Mouse (Mus musculus) stomach, embryonic 14.5 days (tissue): Measurements from ENCODE around the gene Shtn1. TPM values are rescaled to one million over a fixed set of nuclear protein-coding genes. Genes with fewer than 3 reads are reported as not detected.
A peak's percentile ranks its signal among the peaks of the same experiment; 100 is the strongest.

Experiments used
- ATAC-seq: fragments of 200-750 bp; cut with Nextera tagmentation; 2 replicates; pipeline ENCODE4 v1.8.0; 2017; ENCODE audit warnings: low read depth, moderate TSS enrichment; ENCODE audit not compliant: insufficient number of reproducible peaks, insufficient read depth, low FRiP score
- H3K27ac ChIP-seq: fragments of 300-500 bp; sonication (generic); 2 replicates; pipeline ENCODE4 v1.5.1; 2014; ENCODE audit warnings: mild to moderate bottlenecking, low read length, moderate library complexity, mixed read lengths
- H3K27me3 ChIP-seq: fragments of 300-500 bp; sonication (generic); 2 replicates; pipeline ENCODE4 v1.6.1; 2014; ENCODE audit warnings: low read length, control low read depth, mixed read lengths; ENCODE audit not compliant: control insufficient read depth, insufficient read depth
- H3K36me3 ChIP-seq: fragments of 300-500 bp; sonication (generic); 2 replicates; pipeline ENCODE4 v1.6.1; 2014; ENCODE audit warnings: mild to moderate bottlenecking, control low read depth, low read length, moderate library complexity, mixed read lengths; ENCODE audit not compliant: control insufficient read depth, insufficient read depth
- H3K4me1 ChIP-seq: fragments of 300-500 bp; sonication (generic); 2 replicates; pipeline ENCODE4 v1.6.1; 2014; ENCODE audit warnings: low read length, control low read depth, mixed read lengths; ENCODE audit not compliant: control insufficient read depth, insufficient read depth
- H3K4me2 ChIP-seq: fragments of 300-500 bp; sonication (generic); replicated peaks from 2 replicates; pipeline ENCODE4 v1.6.1; 2014; ENCODE audit warnings: low read depth, low read length, control low read depth
- H3K4me3 ChIP-seq: fragments of 300-500 bp; sonication (generic); 2 replicates; pipeline ENCODE4 v1.5.1; 2014; ENCODE audit warnings: low read depth, low read length, control low read depth
- H3K9ac ChIP-seq: fragments of 300-500 bp; sonication (generic); replicated peaks from 2 replicates; pipeline ENCODE4 v1.6.1; 2014; ENCODE audit warnings: low read depth, mild to moderate bottlenecking, control low read depth, low read length, moderate library complexity, mixed read lengths
- H3K9me3 ChIP-seq: fragments of 300-500 bp; sonication (generic); 2 replicates; pipeline ENCODE4 v1.6.1; 2016; ENCODE audit warnings: low read depth, low read length, control low read depth; ENCODE audit not compliant: control insufficient read depth
- WGBS: fragments of 180-500 bp; shearing (Covaris S2); extraction: QIAGEN DNeasy Blood & Tissue Kit; methylation state at CpG from one replicate; pipeline ENCODE4 v1.1.7; 2014; 5-methylcytosine and 5-hydroxymethylcytosine counted together
- polyA plus RNA-seq: library from polyadenylated mRNA; unstranded; fragments of >200 nt; fragmentation: Nextera tagmentation; extraction: Ambion mirVana; gene quantifications from 2 replicates; pipeline ENCODE4 v1.2.1, GENCODE M21; 2014

Shtn1 gene
- polyA plus RNA-seq, 1 experiment from 2014 or later = 9.9 TPM

- H3K27me3 ChIP-seq = no peaks in the 10 kb centered on the region; the same call in 1 of the 2 replicates
- ATAC-seq = no peak
- no peak overlapping the region for H3K4me3 ChIP-seq
- H3K27ac ChIP-seq = no peak overlapping the region
- no peak overlapping the region for H3K4me2 ChIP-seq
- 87% methylated on average over 3 of the region's 3 CpGs for WGBS
- H3K9me3 ChIP-seq = no peaks in the 10 kb centered on the region
- H3K36me3 ChIP-seq = no peaks in the 10 kb centered on the region
- no peak overlapping the region for H3K9ac ChIP-seq
- no peaks in the 10 kb centered on the region for H3K4me1 ChIP-seq
These were observed 124.4 kb downstream of the Shtn1 start for GRCm38 (mm10) chr19:58951521-58951920.

DNA sequence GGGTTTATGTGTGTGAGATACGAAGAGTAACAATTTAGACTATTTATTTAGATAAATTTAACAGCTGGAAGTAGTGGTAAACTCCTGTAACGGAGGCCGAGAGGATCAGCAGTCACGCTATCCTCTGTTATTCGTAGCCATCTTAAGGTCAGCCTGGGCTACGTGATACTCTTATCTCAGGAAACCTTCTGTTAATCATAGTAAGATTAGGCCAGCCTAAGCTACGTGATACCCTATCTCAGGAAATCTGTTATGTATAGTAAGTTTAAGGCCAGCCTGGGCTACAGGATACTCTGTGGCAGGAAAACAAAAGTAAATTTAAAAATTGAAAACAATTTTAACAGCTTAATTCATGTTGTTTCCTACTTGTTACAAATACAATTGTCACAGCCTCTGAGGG lies 129.9 kb downstream of the Shtn1 start:
- Histone ChIP-seq H3K27me3 (no peaks in the 10 kb centered on the region), H3K4me2 (no peak overlapping the region), H3K4me3 (no peak overlapping the region), H3K36me3 (no peaks in the 10 kb centered on the region), H3K9ac (no peak overlapping the region), H3K4me1 (peaks cover 6% of the 10 kb centered on the region; the same call in 1 of the 2 replicates), H3K27ac (no peak overlapping the region), H3K9me3 (no peaks in the 10 kb centered on the region)
- ATAC-seq = no peak
- WGBS = 84% methylated on average over 7 of the region's 7 CpGs

DNA sequence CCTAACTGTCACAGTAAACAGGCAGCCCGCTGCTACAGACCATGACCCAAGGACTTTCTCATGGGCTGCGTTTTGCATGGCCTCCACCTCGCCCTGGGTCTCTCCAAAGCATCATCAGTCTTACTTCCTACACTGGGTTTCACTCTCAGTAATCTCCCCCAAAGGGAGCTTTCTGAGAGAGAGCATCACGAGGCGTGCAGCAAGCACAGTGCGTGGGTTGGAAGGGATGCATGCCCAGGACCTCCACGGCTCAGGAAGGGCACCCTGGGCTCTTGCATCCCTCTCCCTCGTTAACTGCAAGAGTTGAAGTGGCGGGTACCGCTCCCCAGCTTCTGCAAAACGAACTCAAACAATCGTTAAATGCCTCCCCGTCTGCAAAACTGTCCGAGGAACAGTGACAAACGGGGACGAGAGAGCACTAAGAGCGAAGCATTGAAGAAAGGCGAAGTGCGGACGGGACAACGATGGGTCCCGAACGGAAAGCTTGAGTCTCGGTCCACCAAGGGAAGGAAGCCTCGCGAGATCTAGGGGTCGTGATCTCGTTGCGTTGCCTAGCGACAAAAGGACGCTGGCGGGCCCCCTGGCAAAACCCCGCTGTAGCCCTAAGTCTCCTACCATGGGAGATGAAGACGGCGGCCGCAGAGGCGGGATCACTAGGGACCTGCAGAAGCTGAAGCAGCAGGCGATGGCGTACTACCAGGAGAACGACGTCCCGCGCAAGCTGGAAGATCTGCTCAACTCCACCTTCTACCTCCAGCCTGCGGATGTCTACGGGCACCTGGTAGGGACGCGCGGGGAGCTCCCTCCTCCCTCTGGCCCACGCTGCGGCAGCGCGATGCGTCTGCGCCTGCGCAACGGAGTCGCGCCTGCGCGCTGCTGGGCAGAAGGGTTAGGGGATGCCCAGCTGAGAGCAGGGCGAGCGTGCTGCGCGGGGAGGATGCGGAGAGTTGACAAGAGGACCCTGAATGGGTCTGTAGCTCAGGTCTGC lies 132.8 kb downstream of the Shtn1 start, which contains the start of the genes Eno4 and Hspa12a:
TSS of gene Eno4 (plus strand) at position 585 of the 988 bp plus-strand sequence.
TSS of gene Hspa12a (minus strand) at position 814 of the 988 bp plus-strand sequence.
- Histone ChIP-seq H3K4me3 (peak within 1 kb of the TSS; percentile 63), H3K9ac (peak within 1 kb of the TSS; percentile 70), H3K27ac (peak within 1 kb of the TSS; percentile 70), H3K4me2 (peak within 1 kb of the TSS; percentile 93), H3K9me3 (no peaks in the 10 kb centered on the region), H3K36me3 (no peaks in the 10 kb centered on the region), H3K27me3 (no peaks in the 10 kb centered on the region), H3K4me1 (peaks cover 6% of the 10 kb centered on the region; the same call in 1 of the 2 replicates)
- ATAC-seq = peak; percentile 96
- WGBS = under 1% methylated on average over 65 of the region's 65 CpGs

DNA sequence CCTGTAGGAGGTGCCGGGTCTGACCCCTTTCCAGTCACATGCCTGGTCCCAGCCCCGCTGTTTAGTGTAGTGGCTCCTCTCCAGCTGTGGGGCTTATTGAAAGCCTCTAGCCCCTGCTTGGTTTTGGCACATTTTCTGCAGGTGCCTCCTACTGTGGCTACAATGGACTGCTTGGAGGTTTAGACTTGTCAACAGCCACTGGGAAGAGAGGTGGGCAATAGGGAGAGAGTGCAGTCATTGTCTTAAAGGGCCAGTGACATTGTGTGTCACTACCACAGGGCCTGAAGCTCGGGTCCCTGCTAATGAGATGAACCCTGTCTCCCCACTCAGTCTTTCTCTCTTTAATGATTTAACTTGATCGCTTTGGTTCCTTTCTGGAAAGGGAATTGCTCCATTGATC lies 142.8 kb downstream of the Shtn1 start:
- no peak overlapping the region for H3K4me2 ChIP-seq
- H3K4me3 ChIP-seq = no peak overlapping the region
- H3K27me3 ChIP-seq = 0 out of 2 replicates have a peak, but pooled peaks cover 5% of the 10 kb centered on the region
- no peaks in the 10 kb centered on the region for H3K36me3 ChIP-seq
- no peaks in the 10 kb centered on the region for H3K4me1 ChIP-seq
- H3K27ac ChIP-seq = no peak overlapping the region
- 20% methylated on average over 4 of the region's 4 CpGs for WGBS
- no peaks in the 10 kb centered on the region for H3K9me3 ChIP-seq
- H3K9ac ChIP-seq = no peak overlapping the region
- ATAC-seq = no peak

- Histone ChIP-seq H3K27ac (no peak overlapping the region), H3K36me3 (no peaks in the 10 kb centered on the region), H3K9ac (no peak overlapping the region), H3K9me3 (no peaks in the 10 kb centered on the region), H3K4me3 (no peak overlapping the region), H3K4me1 (no peaks in the 10 kb centered on the region), H3K27me3 (0 out of 2 replicates have a peak, but pooled peaks cover 5% of the 10 kb centered on the region), H3K4me2 (no peak overlapping the region)
- no peak for ATAC-seq
- WGBS = 33% methylated on average over 16 of the region's 16 CpGs
These were observed 144.7 kb downstream of the Shtn1 start for GRCm38 (mm10) chr19:58931081-58931800.

Other genes starting within 250 kb of the Shtn1 start
- gene Eno4, start 132.7 kb downstream of the Shtn1 start, polyA plus RNA-seq = 0.32 and 0.38 TPM in 2 replicates
- 4.9 and 5.0 TPM in 2 replicates for gene Hspa12a, start 132.4 kb downstream of the Shtn1 start, polyA plus RNA-seq
- gene Vax1, start 94.0 kb upstream of the Shtn1 start, polyA plus RNA-seq = not detected in 2 replicates
- gene Kcnk18, start 143.1 kb upstream of the Shtn1 start, polyA plus RNA-seq = 0.10 TPM in 1 of 2 replicates, not detected in the other
- gene Slc18a2, start 184.8 kb upstream of the Shtn1 start, polyA plus RNA-seq = 15.2 and 16.0 TPM in 2 replicates
- 30.0 and 53.3 TPM in 2 replicates for gene Rps12-ps3, start 246.2 kb upstream of the Shtn1 start, polyA plus RNA-seq